Mouse (Mus musculus): Measurements from ENCODE around the gene Vps41.

Vps41 gene

GRCm38 (mm10) chr13:18868825-18869224 is 151.7 kb downstream of the Vps41 start:
- DNase-seq (ENCODE audit: low read depth, low spot score): no peak

GRCm38 (mm10) chr13:18875321-18875720 is 158.2 kb downstream of the Vps41 start:
- no peak for DNase-seq (ENCODE audit: low read depth, low spot score)

- no peak for DNase-seq (ENCODE audit: low read depth, low spot score)
Measured at GRCm38 (mm10) chr13:18892910-18893309, 175.8 kb downstream of the Vps41 start.

- no peak for DNase-seq (ENCODE audit: low read depth, low spot score)
Measured at GRCm38 (mm10) chr13:18896789-18897188, 179.7 kb downstream of the Vps41 start.

- no peak for DNase-seq (ENCODE audit: low read depth, low spot score)
Measured at GRCm38 (mm10) chr13:18903623-18904022, 186.5 kb downstream of the Vps41 start.

GRCm38 (mm10) chr13:18914774-18915173 is 197.7 kb downstream of the Vps41 start:
- no peak for DNase-seq (ENCODE audit: low read depth, low spot score)
